Mouse (Mus musculus): ENCODE data around the gene St3gal6. TPM values are rescaled to one million over a fixed set of nuclear protein-coding genes. Genes with fewer than 3 reads are reported as not detected.

Gene St3gal6
- polyA plus RNA-seq (2012; rRNA removed; ENCODE audit: low replicate concordance), result 15.0 and 30.1 TPM in 2 replicates

DNA sequence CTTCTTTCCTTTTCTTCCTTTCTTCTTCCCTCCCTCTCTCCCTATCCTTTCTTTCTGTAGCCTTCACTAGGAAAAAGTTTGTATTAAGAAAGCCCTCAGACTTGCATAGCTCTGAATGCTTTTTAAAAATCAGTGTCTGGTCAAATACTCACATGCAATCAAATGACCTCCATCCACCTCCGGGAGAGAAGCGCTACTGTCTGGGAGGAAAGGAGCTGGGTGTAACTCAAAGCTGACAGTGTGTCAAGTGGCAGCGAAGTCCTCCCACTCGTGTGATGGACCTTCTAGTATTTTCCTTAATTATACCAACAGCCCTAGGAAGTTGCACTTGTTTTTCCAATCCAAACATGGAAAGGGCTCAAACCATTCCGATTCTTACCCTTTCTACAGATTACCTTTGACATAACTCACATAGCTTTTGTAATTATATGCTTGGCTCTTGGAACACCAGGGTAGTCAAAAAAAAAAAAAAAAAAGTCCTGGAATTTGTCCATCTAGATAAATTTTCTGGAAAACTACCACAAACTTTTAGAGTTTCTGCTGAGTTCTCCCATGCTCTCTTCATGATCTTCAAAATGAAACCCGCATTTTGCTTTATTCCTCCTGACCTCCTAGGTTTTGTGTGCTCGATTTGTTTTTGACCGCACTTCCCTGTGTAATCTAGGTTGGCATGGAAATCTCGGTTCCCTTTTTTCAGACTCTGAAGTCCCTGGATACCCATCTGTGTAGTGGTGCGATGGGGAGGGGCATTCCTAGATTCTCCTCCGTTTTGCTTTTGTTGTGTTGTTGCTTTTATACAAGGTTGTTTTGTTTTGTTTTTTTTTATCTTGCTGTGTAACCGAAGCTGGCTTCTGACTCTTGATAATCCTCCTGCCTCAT lies at the start of gene St3gal6:
TSS of gene St3gal6 (minus strand) at position 272 of the 879 bp plus-strand sequence.

Other genes starting within 250 kb of the St3gal6 start
- 1.4 and 3.1 TPM in 2 replicates for gene Dcbld2, start 115.8 kb downstream of the St3gal6 start, polyA plus RNA-seq (2012; rRNA removed; ENCODE audit: low replicate concordance)
- not detected in 2 replicates for gene Gm813, start 92.7 kb upstream of the St3gal6 start, polyA plus RNA-seq (2012; rRNA removed; ENCODE audit: low replicate concordance)
- gene E330017A01Rik, start 114.5 kb upstream of the St3gal6 start, polyA plus RNA-seq (2012; rRNA removed; ENCODE audit: low replicate concordance), result not detected in 2 replicates
- 24.7 and 26.0 TPM in 2 replicates for gene Cpox, start 146.0 kb upstream of the St3gal6 start, polyA plus RNA-seq (2012; rRNA removed; ENCODE audit: low replicate concordance)
- gene Gpr15, start 194.8 kb upstream of the St3gal6 start, polyA plus RNA-seq (2012; rRNA removed; ENCODE audit: low replicate concordance), result 0.08 and 0.14 TPM in 2 replicates
- gene Cldnd1, start 203.7 kb upstream of the St3gal6 start, polyA plus RNA-seq (2012; rRNA removed; ENCODE audit: low replicate concordance), result 63.5 and 112 TPM in 2 replicates
- not detected in 2 replicates for gene Olfr172, start 238.9 kb upstream of the St3gal6 start, polyA plus RNA-seq (2012; rRNA removed; ENCODE audit: low replicate concordance)